Mouse (Mus musculus) R1 (cell line): ENCODE measurements at regions not wholly inside any gene's neighbourhood (a gene's known extent, or its start where the extent isn't known, plus 50 kb on each side); places are given as distances from the start of the nearest gene placed in this dataset.

ENCODE experiments used
- DNase-seq: peaks from one replicate; pipeline ENCODE4 v3.0.0-alpha.2; 2018; ENCODE audit warnings: low read depth, low spot score

DNA sequence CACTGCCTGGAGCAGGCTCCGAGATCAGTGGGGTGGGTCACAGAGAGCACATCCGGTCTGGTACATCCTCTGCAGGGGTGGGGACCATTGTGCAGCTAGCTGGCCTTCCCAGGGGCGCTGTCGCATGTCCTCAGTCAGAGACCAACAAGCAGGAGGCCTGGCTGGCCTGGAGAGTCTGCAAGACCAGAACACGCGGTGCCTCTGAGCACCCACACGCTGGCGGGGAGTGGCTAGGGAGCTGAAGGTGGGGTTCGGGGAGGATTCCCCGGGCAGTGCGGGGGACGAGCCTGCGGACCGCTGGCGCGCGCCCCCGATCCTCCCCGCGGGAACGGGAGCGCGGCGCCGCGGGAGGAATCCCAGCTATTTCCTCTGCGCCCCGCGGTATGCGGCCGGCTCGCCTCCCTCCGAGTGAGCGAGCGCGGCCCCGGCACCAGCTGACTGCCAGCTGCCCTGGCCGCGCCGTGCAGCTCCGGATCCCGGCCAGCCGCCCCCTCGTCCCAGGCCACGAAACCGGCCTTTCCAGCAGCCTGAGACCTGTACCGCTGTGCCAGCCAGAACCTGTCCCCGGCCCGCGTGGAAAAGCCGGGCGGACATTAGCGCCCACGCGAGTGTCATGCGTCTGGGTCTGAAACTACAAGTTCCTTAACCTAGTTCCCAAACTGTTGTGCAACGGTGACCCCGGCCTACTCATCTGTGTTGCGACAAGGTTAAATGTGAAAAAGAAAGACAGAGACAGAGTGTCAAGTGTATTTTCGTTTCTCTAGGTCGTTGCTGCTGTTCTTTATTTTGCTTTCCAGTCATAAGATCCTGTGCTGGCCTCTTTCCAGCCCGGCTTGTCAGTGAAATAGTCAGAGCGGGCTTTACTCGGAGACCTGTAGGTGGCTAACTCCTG is 61.2 kb downstream of the Pkdcc start:
- peak; percentile 62 for DNase-seq

- DNase-seq: peak; percentile 43
Observed at GRCm38 (mm10) chr17:83277117-83277947, 62.2 kb downstream of the Pkdcc start.

- no peak for DNase-seq
Observed at GRCm38 (mm10) chr17:83277948-83278924, 63.1 kb downstream of the Pkdcc start.

GRCm38 (mm10) chr17:83283328-83283727 is 67.4 kb upstream of the Eml4 start:
- no peak for DNase-seq

- no peak for DNase-seq
Observed at GRCm38 (mm10) chr17:83287381-83288142, 63.2 kb upstream of the Eml4 start.

GRCm38 (mm10) chr17:83288143-83288492 is 62.6 kb upstream of the Eml4 start:
- peak; percentile 44 for DNase-seq

DNA sequence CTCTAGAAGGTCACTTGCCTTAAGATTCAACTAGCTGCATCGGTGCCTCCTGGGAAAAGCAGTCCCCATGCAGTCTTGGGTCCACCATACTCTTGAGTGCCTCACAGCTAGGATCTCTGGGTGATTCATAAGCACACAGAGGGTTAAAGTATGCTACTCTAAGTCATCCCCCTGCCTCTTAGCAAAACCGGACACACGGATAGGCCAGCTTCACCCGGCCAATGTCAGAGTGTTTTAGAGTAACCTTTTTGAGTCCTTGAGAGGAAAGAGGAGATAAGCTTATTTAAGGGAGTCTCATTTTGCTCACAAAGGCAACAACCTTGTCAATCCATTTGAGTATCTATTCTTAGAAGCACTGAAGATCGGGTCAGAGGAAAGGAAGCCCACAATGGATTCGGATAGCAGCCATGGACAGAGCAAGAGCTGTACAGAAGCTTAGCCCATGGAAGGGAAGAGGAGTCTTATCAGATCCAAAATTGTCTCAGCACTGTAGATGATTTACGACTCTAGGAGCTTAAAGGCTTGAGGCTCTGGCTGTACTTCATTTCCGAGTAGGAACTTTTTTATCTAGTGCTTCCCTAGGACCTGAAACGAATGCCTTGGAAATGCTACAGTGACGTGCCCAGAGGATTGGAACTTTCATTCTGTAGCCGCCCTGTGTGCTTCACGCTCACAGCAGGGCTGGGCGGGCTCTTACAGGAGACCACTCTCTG is 55.0 kb upstream of the Eml4 start:
- DNase-seq: no peak

DNA sequence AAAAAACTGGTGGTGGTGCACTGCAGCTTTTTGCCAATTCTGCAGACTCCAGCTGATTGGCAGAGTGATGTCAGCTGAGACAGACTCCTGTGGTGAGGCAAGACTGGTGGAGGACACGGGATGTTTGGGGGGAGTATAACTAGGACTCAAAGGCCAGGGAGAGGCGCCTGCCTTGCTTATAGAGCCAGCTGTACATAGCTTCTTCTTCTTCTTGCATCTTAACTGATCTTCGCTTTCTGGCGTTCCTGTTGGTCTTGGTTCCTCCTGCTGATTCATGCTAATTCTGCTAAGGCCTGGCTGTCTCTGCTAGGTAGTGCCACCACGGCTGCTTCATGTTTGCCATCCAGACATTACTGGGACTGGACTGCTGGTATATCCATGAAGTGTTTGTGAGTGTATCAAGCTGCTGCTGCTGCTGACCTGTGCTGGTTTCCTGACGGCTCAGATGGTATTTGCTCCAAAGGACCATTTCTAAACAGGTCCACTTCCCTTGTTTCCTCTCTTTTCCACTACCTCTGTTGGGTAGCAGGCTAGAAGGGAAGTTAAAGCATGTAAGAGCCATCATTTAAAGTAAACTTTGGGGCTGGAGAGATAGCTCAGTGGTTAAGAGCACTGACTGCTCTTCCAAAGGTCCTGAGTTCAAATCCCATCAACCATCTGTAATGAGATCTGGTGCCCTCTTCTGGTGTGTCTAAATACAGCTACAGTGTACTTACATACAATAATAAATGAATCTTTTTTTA is 53.2 kb upstream of the Eml4 start:
- DNase-seq: no peak
